Mouse (Mus musculus) myocyte (in vitro differentiated cells): Measurements from ENCODE around the gene Islr2.

ENCODE experiments used
- MAX ChIP-seq: IDR thresholded peaks from one replicate; pipeline ENCODE4 v1.6.1; 2011; ENCODE audit warnings: low read depth, mild to moderate bottlenecking, control low read depth
- MYOD1 ChIP-seq, 3 experiments: IDR thresholded peaks; one replicate each; pipeline ENCODE4 v1.6.1; 2011; ENCODE audit warnings: control low read depth in 2 of 3, low read depth in 2 of 3, mild to moderate bottlenecking in 2 of 3, moderate library complexity in 1 of 3; ENCODE audit not compliant: insufficient read length in 2 of 3, control insufficient read depth in 1 of 3
- POLR2A ChIP-seq: IDR thresholded peaks from one replicate; pipeline ENCODE4 v1.6.1; 2011; ENCODE audit warnings: low read depth, mild to moderate bottlenecking, control low read depth, moderate library complexity; ENCODE audit not compliant: insufficient read length
- REST ChIP-seq: IDR thresholded peaks from one replicate; pipeline ENCODE4 v1.6.1; 2011; ENCODE audit warnings: mild to moderate bottlenecking, control low read depth, moderate library complexity; ENCODE audit not compliant: insufficient read depth, insufficient read length

- TF ChIP-seq POLR2A: no peak
- no peak for TF ChIP-seq MAX
- no peak for TF ChIP-seq REST
- no peak for TF ChIP-seq MYOD1 (IDR thresholded peaks at IDR 0.05; ENCODE audit: control insufficient read depth in 1 of 3, insufficient read length in 2 of 3, low read depth in 2 of 3)
Measured at GRCm38 (mm10) chr9:58156819-58157560, 47.1 kb downstream of the Islr2 start.
